Mouse (Mus musculus) CH12F3 (cell line): ENCODE data around the gene Gm19684.
"Not testable (repeated sequence)": the region's sequence is repeated elsewhere in the genome, so short reads cannot be mapped to it uniquely, and the experiment has no call there.

ENCODE experiments used
- in situ Hi-C: fragments of 300-500 bp; cut with MboI; formaldehyde crosslinking; loops from 2 replicates; pipeline ENCODE4 v1.14.3; 2020; ENCODE audit warnings: low sequenced_read_pairs

Gm19684 gene

DNA sequence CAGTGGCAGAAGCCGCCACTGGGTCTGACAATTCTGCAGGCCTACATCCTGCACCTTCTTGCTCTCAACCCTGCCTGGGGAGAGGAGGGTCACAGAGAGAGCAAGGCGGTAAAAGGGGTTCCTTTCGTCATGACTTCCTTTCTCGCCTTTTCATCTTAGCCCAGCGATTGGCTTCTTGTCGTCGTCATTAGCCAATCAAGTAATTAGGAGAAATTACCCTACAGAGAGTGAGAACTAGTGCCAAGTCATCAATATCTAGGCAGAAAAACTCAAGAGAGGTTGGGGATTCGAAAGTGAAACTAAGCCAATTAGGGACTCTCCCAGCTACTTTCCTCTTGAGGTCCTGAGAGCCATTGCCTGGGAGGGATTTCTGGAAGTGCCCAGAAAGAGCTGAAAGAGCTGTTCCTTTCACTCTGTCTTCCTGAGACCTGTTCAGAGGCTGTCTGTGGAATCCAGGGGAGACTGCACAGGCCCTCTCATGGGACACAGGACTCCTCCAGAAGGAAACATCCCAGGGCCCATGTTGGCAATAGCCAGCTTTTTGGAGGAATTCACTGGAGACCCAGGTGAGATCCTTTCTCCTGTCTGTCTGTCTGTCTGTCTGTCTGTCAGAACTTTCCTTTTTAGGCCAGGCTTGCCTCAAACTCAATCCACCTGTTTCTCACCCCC lies at the start of gene Gm19684:
Gene Gm19684, plus strand, starts transcription at position 327 of the 669 bp plus-strand sequence.
- in situ Hi-C loops = not testable (repeated sequence)

DNA sequence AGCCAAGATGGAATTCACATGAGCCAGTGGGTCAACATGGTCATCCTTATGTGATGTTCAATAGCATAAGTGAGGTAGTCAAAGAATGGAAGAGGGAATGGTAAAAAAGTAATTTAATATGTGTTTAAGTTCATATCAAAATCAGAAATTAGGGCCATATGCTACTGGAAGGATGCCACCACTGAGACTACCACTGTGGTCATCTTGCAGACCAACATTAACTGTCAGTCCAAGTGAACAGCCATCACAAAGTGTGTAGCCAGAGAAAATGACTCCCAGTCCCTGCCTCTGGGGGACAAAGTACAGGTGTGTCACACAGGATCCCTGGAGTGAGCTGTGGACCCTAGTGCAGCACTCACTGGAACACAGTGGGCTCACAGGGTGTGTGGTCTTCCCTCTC lies 39.6 kb upstream of the Gm19684 start:
- in situ Hi-C loops = loop anchor here (25.0 kb wide), 1 partner anchor 720 kb away; no protein-coding TSS in a partner anchor

DNA sequence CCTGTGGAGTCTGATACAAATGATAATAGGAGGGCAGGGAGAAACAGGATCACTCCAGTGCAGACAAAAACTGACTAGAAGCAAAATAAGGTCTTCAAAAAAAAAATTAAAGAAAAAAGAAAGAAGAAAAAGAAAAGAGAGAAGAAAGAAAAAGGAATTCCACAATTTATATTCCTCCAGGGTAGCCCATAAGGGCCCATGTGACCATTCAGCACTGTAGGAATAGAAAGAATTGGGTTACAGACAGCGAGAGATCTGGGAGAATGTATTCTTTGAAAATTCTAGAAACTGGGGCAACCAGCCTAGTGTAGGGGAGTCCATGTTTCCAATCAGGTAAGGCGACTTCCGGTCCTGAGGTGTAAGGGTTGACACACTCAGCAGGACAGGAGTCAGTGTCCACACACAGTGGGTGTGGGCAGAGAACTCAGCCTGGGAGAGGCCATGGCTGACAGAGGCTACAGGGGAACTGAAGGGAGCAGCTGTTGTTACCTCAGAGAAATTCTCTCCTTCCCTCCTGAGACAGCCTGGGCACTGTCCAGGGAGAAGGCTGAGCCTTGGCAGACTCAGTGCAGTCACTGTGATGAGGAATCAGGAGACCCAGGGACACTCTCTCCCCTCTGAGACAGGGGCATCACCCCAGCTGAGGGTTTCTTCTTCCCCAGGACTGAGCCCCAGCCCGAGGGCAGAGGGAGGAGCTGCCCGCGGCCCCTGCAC lies 38.8 kb upstream of the Gm19684 start:
- in situ Hi-C loops = loop anchor here (25.0 kb wide), 1 partner anchor 720 kb away; no protein-coding TSS in a partner anchor

DNA sequence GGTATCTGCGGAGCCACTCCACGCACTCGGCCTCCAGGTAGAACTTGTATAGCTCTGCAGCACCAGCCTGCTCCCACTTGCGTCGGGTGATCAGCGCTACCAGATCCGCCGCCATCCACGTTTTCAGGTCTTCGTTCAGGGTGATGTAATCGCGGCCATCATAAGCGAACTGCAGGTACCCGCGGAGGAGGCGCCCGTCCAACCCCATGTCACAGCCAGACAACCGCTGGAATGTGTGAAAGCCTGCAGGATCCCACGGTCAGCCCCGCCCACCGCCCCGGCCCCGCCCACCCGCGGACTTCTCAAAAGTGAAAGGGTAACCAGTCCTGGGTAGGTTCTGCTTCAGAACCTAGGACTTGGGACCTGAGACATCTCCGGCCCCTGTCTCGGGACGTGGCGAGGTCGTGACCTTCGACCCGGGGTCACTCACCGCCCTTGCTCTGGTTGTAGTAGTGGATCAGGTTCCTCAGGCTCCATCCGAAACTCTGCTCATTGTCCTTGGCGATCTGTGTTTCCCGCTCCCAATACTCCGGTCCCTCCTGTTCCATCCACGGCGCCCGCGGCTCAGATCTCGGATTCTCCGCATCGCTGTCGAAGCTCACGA lies 38.1 kb upstream of the Gm19684 start:
- in situ Hi-C loops = loop anchor here (25.0 kb wide), 1 partner anchor 721 kb away; no protein-coding TSS in a partner anchor

DNA sequence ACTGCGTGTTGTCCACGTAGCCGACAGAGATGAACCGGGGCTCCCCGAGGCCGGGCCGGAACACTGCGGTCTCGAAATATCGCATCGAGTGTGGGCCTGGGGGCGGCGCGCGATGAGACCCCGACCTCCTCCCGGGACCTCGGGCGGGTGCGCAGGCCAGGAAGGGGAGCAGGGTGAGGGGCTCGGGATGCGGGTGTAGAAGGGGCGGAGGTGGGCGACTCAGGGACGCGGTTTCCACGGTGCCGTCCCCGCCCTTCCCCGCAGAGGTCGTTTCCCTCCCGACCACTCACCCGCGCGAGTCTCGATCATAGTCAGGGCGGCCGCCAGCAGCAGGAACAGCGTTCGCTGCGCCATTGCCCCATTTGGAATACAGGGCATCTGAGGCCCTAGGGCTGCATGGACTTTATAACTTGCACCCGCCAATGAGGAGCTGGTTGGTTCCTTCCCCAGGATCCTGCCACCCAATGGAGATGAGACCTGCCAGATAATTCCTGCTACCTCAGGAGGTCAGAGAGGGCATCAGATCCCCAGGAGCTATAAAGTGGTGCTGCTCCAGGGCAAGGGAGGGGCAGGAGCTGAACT lies 37.5 kb upstream of the Gm19684 start:
- in situ Hi-C loops = loop anchor here (25.0 kb wide), 1 partner anchor 722 kb away; no protein-coding TSS in a partner anchor

DNA sequence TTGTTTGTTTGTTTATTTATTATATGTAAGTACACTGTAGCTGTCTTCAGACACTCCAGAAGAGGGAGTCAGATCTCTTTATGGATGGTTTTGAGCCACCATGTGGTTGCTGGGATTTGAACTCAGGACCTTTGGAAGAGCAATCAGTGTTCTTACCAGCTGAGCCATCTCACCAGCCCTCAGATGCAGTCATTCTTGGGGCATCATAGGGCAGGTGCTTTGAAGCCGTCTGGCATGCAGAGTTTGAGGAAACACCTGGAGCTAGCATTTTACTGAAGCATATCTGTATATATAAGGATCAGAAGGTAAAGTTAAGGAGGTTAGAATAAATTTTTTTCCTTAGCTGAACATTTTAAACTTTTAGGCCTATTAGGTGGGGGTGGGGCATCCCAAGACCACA lies 35.5 kb upstream of the Gm19684 start:
- in situ Hi-C loops = loop anchor here (25.0 kb wide), 1 partner anchor 724 kb away; no protein-coding TSS in a partner anchor

DNA sequence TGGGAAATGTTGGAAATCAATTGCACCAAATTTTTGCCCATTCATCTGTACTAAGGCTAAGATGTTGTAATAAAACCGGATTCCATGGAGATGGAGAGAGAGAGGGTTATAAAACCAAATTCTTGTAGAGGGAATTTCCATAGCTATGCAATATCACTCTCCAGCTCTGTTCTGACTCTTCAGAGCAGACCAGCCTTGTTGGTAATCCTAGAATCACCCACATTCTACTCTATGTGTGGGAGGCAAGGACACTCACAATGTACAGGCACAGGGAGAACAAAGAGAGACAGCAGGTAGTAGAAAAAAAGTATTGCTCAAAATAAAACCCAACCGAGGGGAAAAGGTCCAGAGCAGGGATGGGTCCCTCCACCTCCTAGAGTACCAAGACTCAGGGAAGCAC lies 29.5 kb upstream of the Gm19684 start:
- in situ Hi-C loops = loop anchor here (10.0 to 25.0 kb wide), 2 partner anchors 63 to 730 kb away; no protein-coding TSS in a partner anchor

DNA sequence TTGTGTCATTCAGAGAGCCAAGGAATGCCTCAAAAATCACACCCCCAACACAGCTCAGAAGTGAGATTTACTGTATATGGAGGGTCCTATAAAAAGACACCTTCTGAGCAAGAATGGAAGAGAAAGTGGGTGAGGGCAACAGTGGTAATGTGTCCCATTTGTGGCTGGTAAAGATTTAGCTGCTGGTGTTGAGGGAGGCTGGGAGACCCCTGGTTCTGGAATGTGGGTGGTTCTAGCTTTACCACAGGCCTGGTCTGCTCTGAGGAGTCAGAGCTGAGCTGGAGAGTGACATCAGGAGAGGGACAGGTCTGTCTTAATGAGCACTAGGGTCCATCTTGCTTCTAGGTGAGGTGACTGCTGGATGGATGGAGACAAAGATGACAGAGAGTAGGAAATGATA lies 29.0 kb upstream of the Gm19684 start:
- in situ Hi-C loops = loop anchor here (10.0 to 25.0 kb wide), 2 partner anchors 62 to 730 kb away; no protein-coding TSS in a partner anchor

DNA sequence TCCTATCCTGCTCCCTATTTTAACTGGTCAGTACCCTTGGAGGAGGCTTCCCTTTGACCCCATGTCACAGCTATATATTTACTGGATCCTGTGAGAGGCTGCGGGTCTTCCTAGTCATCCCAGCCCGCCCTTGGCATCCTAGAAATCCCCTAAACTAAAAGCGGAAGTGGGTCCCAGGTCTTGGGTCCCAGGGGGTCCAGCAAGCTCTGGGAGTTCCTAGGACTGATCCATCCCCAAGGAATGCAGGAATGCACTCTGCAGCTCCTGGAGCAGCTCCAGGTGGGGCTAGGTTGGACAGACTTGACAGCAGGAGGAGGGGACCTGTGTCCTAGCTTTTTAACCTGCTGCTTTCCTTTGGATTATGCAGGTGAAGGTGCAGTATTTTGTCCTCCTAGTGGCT lies 27.5 kb upstream of the Gm19684 start:
- in situ Hi-C loops = loop anchor here (10.0 to 25.0 kb wide), 2 partner anchors 61 to 732 kb away; no protein-coding TSS in a partner anchor

DNA sequence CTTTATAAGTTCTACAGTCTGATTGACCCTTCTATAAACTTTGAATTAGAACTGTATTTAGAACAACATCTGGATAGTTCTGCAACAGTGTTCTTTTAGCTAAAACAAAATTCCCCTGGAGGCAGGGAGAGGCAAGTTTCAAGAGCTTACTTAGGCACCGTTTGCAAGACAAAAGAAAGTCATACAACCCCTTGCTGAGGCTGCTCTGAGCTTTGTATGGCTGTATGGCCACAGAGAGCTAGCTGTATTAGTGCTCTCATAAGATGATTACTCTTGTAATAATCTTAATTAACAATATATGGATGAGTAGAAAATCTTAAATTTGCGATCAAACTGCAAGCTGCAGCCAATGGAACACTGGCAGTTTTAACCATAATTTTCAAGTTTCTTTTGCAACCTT lies 21.9 kb upstream of the Gm19684 start:
- in situ Hi-C loops = loop anchor here (10.0 to 25.0 kb wide), 2 partner anchors 55 to 737 kb away; no protein-coding TSS in a partner anchor

DNA sequence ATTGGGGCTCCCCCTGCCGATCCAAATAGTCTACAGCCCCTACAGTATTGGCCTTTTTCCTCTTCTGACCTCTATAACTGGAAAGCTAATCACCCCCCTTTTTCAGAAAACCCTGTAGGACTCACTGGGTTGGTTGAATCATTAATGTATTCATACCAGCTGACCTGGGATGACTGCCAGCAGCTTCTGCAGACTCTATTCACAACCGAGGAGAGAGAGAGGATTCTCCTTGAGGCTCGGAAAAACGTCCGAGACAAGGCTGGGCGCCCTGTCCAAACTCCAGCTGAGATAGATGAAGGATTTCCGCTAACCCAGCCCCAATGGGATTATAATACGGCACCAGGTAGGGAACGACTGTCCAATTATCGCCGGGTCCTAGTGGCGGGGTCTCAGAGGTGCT lies 19.4 kb upstream of the Gm19684 start:
- in situ Hi-C loops = not testable (repeated sequence)

DNA sequence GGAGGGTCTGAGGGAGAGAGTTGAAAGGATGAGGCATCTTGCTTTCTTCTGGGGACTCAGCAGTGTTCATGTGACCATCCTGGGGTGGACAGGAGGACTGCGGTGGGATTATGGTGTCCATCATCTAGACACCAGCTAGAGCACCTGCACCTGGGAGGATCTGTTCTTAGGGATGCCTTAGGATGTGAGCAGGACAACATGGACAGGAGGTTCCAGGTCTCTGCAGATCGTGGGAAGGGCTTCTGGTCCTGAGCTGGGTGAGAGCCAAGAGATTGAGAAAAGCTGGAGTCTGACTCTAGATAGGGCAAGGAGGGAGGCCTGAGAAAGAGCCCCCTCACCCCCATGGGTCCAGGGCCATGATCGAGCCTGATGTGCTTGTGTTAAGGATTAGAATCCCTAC lies 11.3 kb upstream of the Gm19684 start:
- in situ Hi-C loops = loop anchor here (10.0 kb wide), 1 partner anchor 75 kb away; the partner anchor contains the start of gene H2-T23

DNA sequence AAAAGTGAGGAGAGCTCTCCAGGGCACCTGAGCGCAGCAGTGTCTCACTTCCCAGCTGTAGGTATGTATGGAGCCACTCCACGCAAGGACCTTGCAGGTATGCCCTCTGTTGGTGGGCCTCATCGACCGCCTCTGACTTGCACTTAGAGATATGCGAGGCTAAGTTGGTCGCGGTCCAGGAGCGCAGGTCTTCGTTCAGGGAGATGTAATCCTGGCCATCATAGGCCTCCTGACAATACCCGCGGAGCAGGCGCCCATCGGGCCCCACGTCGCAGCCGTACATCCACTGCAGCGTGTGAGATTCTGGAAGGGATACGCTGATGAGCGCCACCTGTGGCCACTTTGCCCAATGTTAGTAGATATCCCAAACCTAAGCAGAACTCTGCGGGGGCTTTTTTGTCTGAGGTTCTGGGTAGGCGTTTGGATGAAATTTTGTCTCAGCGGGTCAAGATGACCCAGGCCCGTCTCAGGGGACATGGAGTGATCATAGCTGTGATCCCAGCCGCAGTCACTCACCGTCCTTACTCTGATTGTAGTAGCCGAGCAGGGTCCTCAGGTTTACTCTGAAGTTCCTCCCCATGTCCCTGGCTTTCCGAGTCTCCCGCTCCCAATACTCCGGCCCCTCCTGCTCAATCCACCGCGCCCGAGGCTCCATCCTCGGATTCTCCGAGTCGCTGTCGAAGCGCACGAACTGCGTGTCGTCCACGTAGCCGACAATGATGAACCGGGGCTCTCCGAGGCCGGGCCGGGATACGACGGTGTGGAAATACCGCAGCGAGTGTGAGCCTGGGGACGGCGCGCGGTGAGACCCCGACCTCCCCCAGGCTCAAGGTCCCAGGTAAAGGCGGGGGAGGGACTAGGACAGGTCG lies 10.6 kb upstream of the Gm19684 start:
- in situ Hi-C loops = loop anchor here (10.0 kb wide), 1 partner anchor 76 kb away; the partner anchor contains the start of gene H2-T23

DNA sequence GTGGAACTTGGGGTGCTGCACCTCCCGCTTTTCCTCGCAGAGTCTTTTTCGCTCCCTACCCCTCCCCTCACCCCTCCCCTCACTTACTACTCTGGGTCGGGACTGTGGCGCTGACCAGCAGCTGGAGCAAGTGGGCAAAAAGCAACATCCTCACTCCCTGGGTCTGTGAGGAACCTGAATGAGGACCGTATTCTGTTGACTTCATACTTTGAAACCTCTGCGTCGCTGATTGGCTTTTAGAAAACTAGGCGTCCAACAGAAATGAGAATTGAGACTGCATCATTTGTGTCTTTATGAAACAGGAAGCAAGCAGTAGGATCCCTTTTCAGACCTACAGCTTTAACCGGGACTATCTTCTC lies 10.0 kb upstream of the Gm19684 start:
- in situ Hi-C loops = loop anchor here (10.0 kb wide), 1 partner anchor 77 kb away; the partner anchor contains the start of gene H2-T23

DNA sequence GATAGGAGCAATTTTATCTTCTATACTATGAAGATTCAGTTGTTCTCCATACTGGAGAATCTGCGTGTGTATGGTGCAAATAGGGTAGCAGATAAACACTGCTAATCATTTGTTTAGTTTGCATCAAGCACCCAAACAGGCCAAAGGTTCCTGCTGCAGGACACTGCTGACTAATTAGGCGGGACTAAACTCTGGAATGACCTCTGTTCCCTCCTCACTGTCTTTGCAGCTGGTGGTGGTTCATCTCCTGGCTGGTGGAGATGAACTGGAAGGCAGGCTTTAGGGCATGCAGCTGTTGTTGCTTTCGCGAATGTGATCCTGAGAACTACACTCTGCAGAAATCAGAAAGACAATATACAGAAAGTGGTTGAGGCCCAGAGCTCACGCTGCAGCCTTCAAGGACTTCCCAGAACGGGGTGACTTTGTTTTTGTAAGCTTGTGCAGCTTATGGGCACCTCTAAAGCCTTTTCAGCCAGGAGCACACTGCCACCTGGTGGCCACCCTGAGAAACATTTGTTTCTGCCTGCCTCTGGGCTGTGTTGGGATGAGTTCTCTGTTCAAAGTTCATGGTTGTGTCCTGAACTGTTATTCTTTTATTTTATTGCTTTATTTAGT lies 7.4 kb upstream of the Gm19684 start:
- in situ Hi-C loops = loop anchor here (10.0 kb wide), 1 partner anchor 79 kb away; the partner anchor contains the start of gene H2-T23

DNA sequence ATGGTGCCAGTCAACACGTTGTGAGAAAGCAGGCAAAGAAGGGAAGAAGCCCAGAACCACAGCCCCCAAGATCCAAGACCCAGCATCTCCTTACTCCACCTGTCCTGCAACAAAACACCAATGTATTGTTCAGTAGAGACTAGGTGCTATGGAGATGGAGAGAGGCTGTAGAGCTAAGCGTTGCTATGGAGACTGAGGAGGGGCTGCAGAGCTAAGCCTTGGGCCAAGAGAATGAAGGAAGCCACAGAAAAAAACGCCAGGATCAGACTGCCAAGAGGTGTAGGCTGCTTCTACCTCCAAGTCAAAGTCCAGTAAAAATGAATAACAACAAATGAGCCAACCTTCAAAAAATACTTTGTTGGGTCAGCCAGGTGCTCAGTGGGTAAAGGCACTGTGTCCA lies 4.9 kb upstream of the Gm19684 start:
- in situ Hi-C loops = loop anchor here (10.0 kb wide), 1 partner anchor 82 kb away; the partner anchor contains the start of gene H2-T23

DNA sequence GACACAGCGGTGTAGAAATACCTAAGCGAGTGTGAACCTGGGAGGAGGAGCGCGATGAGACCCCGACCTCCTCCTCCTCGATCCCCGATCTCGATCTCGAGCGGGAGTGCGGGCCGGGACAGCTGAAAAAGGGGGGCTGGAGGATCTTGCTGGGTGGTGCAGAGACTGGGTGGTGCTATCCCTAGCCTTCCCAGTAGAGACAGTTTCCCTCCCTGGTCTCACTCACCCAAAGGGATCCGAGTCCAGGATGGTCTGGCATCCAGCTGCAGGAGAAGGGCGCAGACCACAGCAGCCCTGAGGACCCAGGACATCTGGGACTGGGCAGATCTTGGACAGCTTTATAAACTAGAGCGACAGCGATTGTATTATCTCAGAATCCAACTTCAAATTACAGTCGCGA lies 639 bp upstream of the Gm19684 start:
- in situ Hi-C loops = not testable (repeated sequence)

DNA sequence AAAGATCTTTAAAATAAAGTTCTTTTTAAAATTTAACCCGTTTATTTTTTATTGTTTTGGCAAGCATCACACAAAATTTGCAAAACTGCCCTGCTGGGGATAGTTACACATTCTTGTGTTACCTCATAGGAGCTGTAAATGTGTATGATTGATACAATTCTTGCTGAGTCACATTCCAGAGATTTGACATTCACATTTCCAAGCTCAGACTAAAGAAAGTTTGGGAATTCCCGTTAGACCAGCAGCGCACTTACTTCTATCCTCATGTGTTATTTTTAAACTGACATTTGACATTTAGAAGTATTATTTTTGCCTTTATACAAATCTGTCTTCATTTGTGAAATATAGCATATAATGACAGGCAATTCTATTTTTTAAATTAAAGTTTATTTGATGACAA lies 2.6 kb downstream of the Gm19684 start:
- in situ Hi-C loops = not testable (repeated sequence)

DNA sequence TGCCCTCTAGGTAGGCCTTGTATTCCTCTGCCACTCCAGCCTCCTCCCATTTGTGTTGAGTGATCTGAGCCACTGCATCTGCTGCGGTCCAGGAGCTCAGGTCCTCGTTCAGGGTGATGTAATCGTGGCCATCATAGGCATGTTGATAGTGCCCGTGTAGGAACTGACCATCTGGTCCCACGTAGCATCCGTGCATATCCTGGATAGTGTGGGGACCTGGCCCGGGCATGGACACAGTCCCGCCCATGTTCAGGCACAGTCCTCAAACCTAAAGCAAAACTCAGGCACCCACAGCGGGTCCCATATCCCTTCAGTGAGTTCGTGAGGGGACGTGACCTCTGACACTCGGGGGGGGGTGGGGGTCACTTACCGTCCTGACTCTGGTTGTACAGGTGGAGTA lies 7.0 kb downstream of the Gm19684 start:
- in situ Hi-C loops = not testable (repeated sequence)
